9 mouse cellular contexts compared by ENCODE assay signal in genomic region chr14:55121947-55122346, GRCm38 (mm10). TPM values are rescaled to one million over a fixed set of nuclear protein-coding genes. Genes with fewer than 3 reads are reported as not detected.
A peak's percentile ranks its signal among the peaks of the same experiment; 100 is the strongest.
DNase-seq lines count a peak whose midpoint lies in the region; ATAC-seq and TF ChIP-seq lines count a peak whose summit lies in the region.
"Had no signal": no experiment of that assay in that cellular context is flagged by ENCODE, and none has a peak within 500 bp of the region (broad histone marks: within the 10 kb centered on the region; RNA-seq: fewer than 3 reads in every experiment).

No protein-coding gene starts in this region.

- no peaks in the 10 kb centered on the region for H3K9me3 ChIP-seq in forebrain, postnatal 0 days (ENCODE audit: low read length)
- H3K9me3 ChIP-seq in limb, embryonic 10.5 days (replicated peaks) = no peaks in the 10 kb centered on the region

- H3K4me2 ChIP-seq in forebrain, postnatal 0 days (ENCODE audit: low read depth) = no peak overlapping the region

- H3K4me3 ChIP-seq in forebrain, postnatal 0 days (ENCODE audit: low read depth, low read length) = no peak overlapping the region
- H3K4me3 ChIP-seq in limb, embryonic 10.5 days = no peak overlapping the region
- no peak overlapping the region for H3K4me3 ChIP-seq in testis, adult 2 months (ENCODE audit: control insufficient read depth, low read depth, low read length)
- H3K4me3 ChIP-seq: myocyte had no signal

- H3K9ac ChIP-seq in forebrain, postnatal 0 days = peak overlapping the region; percentile 1; the same call in 1 of the 2 replicates

- no peaks in the 10 kb centered on the region for H3K27me3 ChIP-seq in forebrain, postnatal 0 days (ENCODE audit: insufficient read depth, low read length)
- peaks cover 16% of the 10 kb centered on the region for H3K27me3 ChIP-seq in limb, embryonic 10.5 days (ENCODE audit: low read depth, poor library complexity, severe bottlenecking)
- no peaks in the 10 kb centered on the region for H3K27me3 ChIP-seq in testis, adult 2 months (ENCODE audit: control insufficient read depth, insufficient read depth, low read length)

- no peak for TF ChIP-seq POLR2A in testis, adult 2 months (IDR thresholded peaks at IDR 0.05; ENCODE audit: control insufficient read depth, low read depth, low read length)

- peak overlapping the region; percentile 66 for H3K27ac ChIP-seq in forebrain, postnatal 0 days (ENCODE audit: low read depth, low read length)
- no peak overlapping the region for H3K27ac ChIP-seq in limb, embryonic 10.5 days
- H3K27ac ChIP-seq in testis, adult 2 months (ENCODE audit: control insufficient read depth, insufficient read depth, low read depth, low read length) = no peak overlapping the region

- peak; percentile 85 for ATAC-seq in forebrain, postnatal 0 days

- 4% methylated on average over 5 of the region's 5 CpGs for WGBS in forebrain, postnatal 0 days
- WGBS in limb, embryonic 10.5 days = 15% methylated on average over 5 of the region's 5 CpGs

- peaks cover 14% of the 10 kb centered on the region; the same call in 1 of the 2 replicates for H3K4me1 ChIP-seq in forebrain, postnatal 0 days (ENCODE audit: insufficient read depth)
- peaks cover 9% of the 10 kb centered on the region for H3K4me1 ChIP-seq in limb, embryonic 10.5 days
- peaks cover 2% of the 10 kb centered on the region; the same call in 1 of the 2 replicates for H3K4me1 ChIP-seq in testis, adult 2 months (ENCODE audit: control insufficient read depth, insufficient read depth, low read length)

- intact Hi-C loops in left cerebral cortex, postnatal 4 days (cut with DNase I) = loop anchor here (10.0 kb wide), 1 partner anchor 83 kb away; no protein-coding TSS in a partner anchor

- H3K36me3 ChIP-seq in forebrain, postnatal 0 days (ENCODE audit: insufficient read depth) = no peaks in the 10 kb centered on the region
- H3K36me3 ChIP-seq in limb, embryonic 10.5 days = no peaks in the 10 kb centered on the region
- no peaks in the 10 kb centered on the region for H3K36me3 ChIP-seq in testis, adult 2 months (ENCODE audit: control insufficient read depth, insufficient read depth, low read length)

- peak; percentile 94 for DNase-seq in left cerebral cortex, postnatal 4 days
- DNase-seq in left cerebral cortex, adult 9 months (ENCODE audit: low spot score in 2 of 2) = no peak
- peak; percentile 90 for DNase-seq in cerebellum, adult 8-10 months
- peak; percentile 89 for DNase-seq in forebrain, postnatal 0 days
- peak; percentile 90 for DNase-seq in heart, postnatal 4 days
- peak; percentile 80 for DNase-seq in limb, embryonic 10.5 days (ENCODE audit: low spot score)
- peak; percentile 85 for DNase-seq in mesoderm, embryonic 11.5 days (ENCODE audit: low read depth, low spot score)

- TF ChIP-seq CTCF in forebrain, postnatal 0 days (IDR thresholded peaks at IDR 0.05; ENCODE audit: low read depth) = peak; percentile 84
- peak; percentile 59; the same call in 1 of the 2 replicates for TF ChIP-seq CTCF in testis, adult 2 months (IDR thresholded peaks at IDR 0.05; ENCODE audit: control insufficient read depth, insufficient read depth, insufficient replicate concordance, low read depth, low read length)

RNA-seq across cellular contexts. Expression of gene Jph4, which starts 5.2 kb away (rescaled TPM):
- 100 to 1,000 TPM; 366 to 399 TPM for total RNA-seq in left cerebral cortex, postnatal 4 days (2021)
- 156 and 160 TPM in 2 replicates for total RNA-seq in forebrain, postnatal 0 days (2014; rRNA removed)
- 47.4 and 55.3 TPM in 2 replicates for polyA plus RNA-seq in forebrain, postnatal 0 days (2015; fragmentation: Nextera tagmentation; extraction: Ambion mirVana)
- under 1 TPM; 0.10 to 0.16 TPM for total RNA-seq in heart, postnatal 4 days (2021)
- polyA plus RNA-seq in limb, embryonic 10.5 days (2016; fragmentation: Nextera tagmentation; extraction: Ambion mirVana) = 0.03 and 0.08 TPM in 2 replicates
- 6.6 and 7.4 TPM in 2 replicates for polyA plus RNA-seq in testis, adult 2 months (2012; rRNA removed)
- polyA plus RNA-seq: myocyte had no signal

RNA-seq across cellular contexts. Expression of gene Ap1g2, which starts 15.6 kb away (rescaled TPM):
- total RNA-seq in left cerebral cortex, postnatal 4 days (2021) = 10 to 100 TPM; 25.8 to 31.4 TPM
- total RNA-seq in forebrain, postnatal 0 days (2014; rRNA removed) = 11.3 and 12.8 TPM in 2 replicates
- polyA plus RNA-seq in forebrain, postnatal 0 days (2015; fragmentation: Nextera tagmentation; extraction: Ambion mirVana) = 4.2 and 5.5 TPM in 2 replicates
- total RNA-seq in heart, postnatal 4 days (2021) = 1 to 10 TPM; 3.3 to 5.6 TPM
- polyA plus RNA-seq in limb, embryonic 10.5 days (2016; fragmentation: Nextera tagmentation; extraction: Ambion mirVana) = 10.6 and 12.5 TPM in 2 replicates
- polyA plus RNA-seq in testis, adult 2 months (2012; rRNA removed) = 3.0 and 4.0 TPM in 2 replicates

RNA-seq across cellular contexts. Expression of gene Thtpa, which starts 27.4 kb away (rescaled TPM):
- 10 to 100 TPM; 34.7 to 35.7 TPM for total RNA-seq in left cerebral cortex, postnatal 4 days (2021)
- 49.0 and 55.2 TPM in 2 replicates for total RNA-seq in forebrain, postnatal 0 days (2014; rRNA removed)
- 47.2 and 48.0 TPM in 2 replicates for polyA plus RNA-seq in forebrain, postnatal 0 days (2015; fragmentation: Nextera tagmentation; extraction: Ambion mirVana)
- total RNA-seq in heart, postnatal 4 days (2021) = 10 to 100 TPM; 12.2 to 13.2 TPM
- polyA plus RNA-seq in limb, embryonic 10.5 days (2016; fragmentation: Nextera tagmentation; extraction: Ambion mirVana) = 22.0 and 25.6 TPM in 2 replicates
- polyA plus RNA-seq in testis, adult 2 months (2012; rRNA removed) = 4.6 and 4.9 TPM in 2 replicates

RNA-seq across cellular contexts. Expression of gene Zfhx2, which starts 29.8 kb away (rescaled TPM):
- total RNA-seq in left cerebral cortex, postnatal 4 days (2021) = 10 to 100 TPM; 28.2 to 29.4 TPM
- total RNA-seq in forebrain, postnatal 0 days (2014; rRNA removed) = 8.9 and 11.1 TPM in 2 replicates
- polyA plus RNA-seq in forebrain, postnatal 0 days (2015; fragmentation: Nextera tagmentation; extraction: Ambion mirVana) = 2.7 and 7.5 TPM in 2 replicates
- 1 to 10 TPM; 2.9 to 3.8 TPM for total RNA-seq in heart, postnatal 4 days (2021)
- 4.1 and 5.6 TPM in 2 replicates for polyA plus RNA-seq in limb, embryonic 10.5 days (2016; fragmentation: Nextera tagmentation; extraction: Ambion mirVana)
- polyA plus RNA-seq in testis, adult 2 months (2012; rRNA removed) = 3.8 and 4.4 TPM in 2 replicates

Comparison
In these comparisons a context has a peak if more than half of its experiments do, and no peak if none do; other contexts are left out.
1. DNase-seq: peak in left cerebral cortex, postnatal 4 days (single experiment), cerebellum, adult 8-10 months (single experiment), forebrain, postnatal 0 days (single experiment), heart, postnatal 4 days (single experiment), limb, embryonic 10.5 days (single experiment) and mesoderm, embryonic 11.5 days (single experiment); none in left cerebral cortex, adult 9 months (0 of 2).
2. RNA of gene Jph4, which starts 5.2 kb away (total RNA-seq): 366 to 399 TPM in left cerebral cortex, postnatal 4 days and 156 to 160 TPM in forebrain, postnatal 0 days; 0.10 to 0.16 TPM in heart, postnatal 4 days; every median in the first group is over 100 times any median in the second.